ENCODE assay signal across 7 mouse cellular contexts in genomic region chr4:130662305-130662704, GRCm38 (mm10). TPM values are rescaled to one million over a fixed set of nuclear protein-coding genes. Genes with fewer than 3 reads are reported as not detected.
DNase-seq lines count a peak whose midpoint lies in the region; ATAC-seq and TF ChIP-seq lines count a peak whose summit lies in the region.
"Not testable (repeated sequence)": the region's sequence is repeated elsewhere in the genome, so short reads cannot be mapped to it uniquely, and the experiment has no call there.

No protein-coding gene starts in this region.

- TF ChIP-seq EP300 in MEL (IDR thresholded peaks at IDR 0.05; ENCODE audit: low read depth in 1 of 2, low read length in 2 of 2); liver, postnatal 0 days (IDR thresholded peaks at IDR 0.05; ENCODE audit: low read depth): not testable (repeated sequence)

- not testable (repeated sequence) for H3K4me1 ChIP-seq in MEL (ENCODE audit: control insufficient read depth in 1 of 2, insufficient read depth in 2 of 2, low read length in 2 of 2); hindbrain, postnatal 0 days (ENCODE audit: insufficient read depth, low read length); midbrain, postnatal 0 days (ENCODE audit: insufficient read depth, low read length)
- H3K4me1 ChIP-seq in forebrain, embryonic 10.5 days, result peaks cover 32% of the 10 kb centered on the region
- peaks cover 16% of the 10 kb centered on the region for H3K4me1 ChIP-seq in heart, embryonic 12.5 days (replicated peaks)
- peaks cover 16% of the 10 kb centered on the region for H3K4me1 ChIP-seq in limb, embryonic 13.5 days
- H3K4me1 ChIP-seq in liver, postnatal 0 days (ENCODE audit: insufficient read depth), result peaks cover 24% of the 10 kb centered on the region

- not testable (repeated sequence) for TF ChIP-seq POLR2A in MEL (IDR thresholded peaks at IDR 0.05; ENCODE audit: control insufficient read depth in 1 of 2, insufficient read depth in 1 of 2, low read depth in 1 of 2, low read length in 2 of 2, poor library complexity in 1 of 2)

- not testable (repeated sequence) for H3K27me3 ChIP-seq in MEL (ENCODE audit: control insufficient read depth in 1 of 2, insufficient read depth in 2 of 2, low read length in 2 of 2); forebrain, embryonic 10.5 days (ENCODE audit: poor library complexity, severe bottlenecking); heart, embryonic 12.5 days (replicated peaks); hindbrain, postnatal 0 days (ENCODE audit: insufficient read depth, low read length); limb, embryonic 13.5 days; liver, postnatal 0 days (ENCODE audit: insufficient read depth, low read length); midbrain, postnatal 0 days (ENCODE audit: insufficient read depth, low read length)

- ATAC-seq in heart, embryonic 12.5 days (ENCODE audit: insufficient number of reproducible peaks, low FRiP score); hindbrain, postnatal 0 days; limb, embryonic 13.5 days (ENCODE audit: low FRiP score, low read depth); liver, postnatal 0 days; midbrain, postnatal 0 days (ENCODE audit: low FRiP score): not testable (repeated sequence)

- peaks cover 0 to 22% of the 10 kb centered on the region in 2 experiments; a peak in 3 of 4 replicates for H3K36me3 ChIP-seq in MEL (ENCODE audit: control insufficient read depth in 1 of 2, insufficient read depth in 2 of 2, low read length in 2 of 2)
- H3K36me3 ChIP-seq in forebrain, embryonic 10.5 days (replicated peaks), result peaks cover 21% of the 10 kb centered on the region
- H3K36me3 ChIP-seq in heart, embryonic 12.5 days; hindbrain, postnatal 0 days (ENCODE audit: insufficient read depth, low read length); limb, embryonic 13.5 days; liver, postnatal 0 days (replicated peaks; ENCODE audit: insufficient read depth, low read length); midbrain, postnatal 0 days (ENCODE audit: insufficient read depth, low read length): not testable (repeated sequence)

- H3K9ac ChIP-seq in MEL (ENCODE audit: control insufficient read depth, low read depth, low read length, poor library complexity, severe bottlenecking), result peak overlapping the region; percentile 64; the same call in 1 of the 2 replicates
- not testable (repeated sequence) for H3K9ac ChIP-seq in heart, embryonic 12.5 days; hindbrain, postnatal 0 days (replicated peaks; ENCODE audit: low read length); limb, embryonic 13.5 days; liver, postnatal 0 days (replicated peaks); midbrain, postnatal 0 days (replicated peaks; ENCODE audit: low read length, poor library complexity, severe bottlenecking)

- peak overlapping the region; percentile 54; the same call in 1 of the 2 replicates for H3K4me2 ChIP-seq in heart, embryonic 12.5 days
- not testable (repeated sequence) for H3K4me2 ChIP-seq in hindbrain, postnatal 0 days (ENCODE audit: low read depth, low read length); midbrain, postnatal 0 days (ENCODE audit: low read depth, low read length, poor library complexity, severe bottlenecking)
- H3K4me2 ChIP-seq in limb, embryonic 13.5 days (replicated peaks), result peak overlapping the region; percentile 86; the same call in 1 of the 2 replicates
- H3K4me2 ChIP-seq in liver, postnatal 0 days (ENCODE audit: low read depth, low read length), result peak overlapping the region; percentile 74

- not testable (repeated sequence) for DNase-seq in MEL (ENCODE audit: low read depth, low spot score); forebrain, embryonic 10.5 days (ENCODE audit: extremely low spot score, low spot score); hindbrain, postnatal 0 days (ENCODE audit: low spot score); liver, postnatal 0 days; midbrain, postnatal 0 days (ENCODE audit: low spot score)

- H3K9me3 ChIP-seq in MEL (replicated peaks; ENCODE audit: insufficient read depth, low read length); forebrain, embryonic 10.5 days; heart, embryonic 12.5 days (replicated peaks); hindbrain, postnatal 0 days (ENCODE audit: low read length); limb, embryonic 13.5 days; liver, postnatal 0 days (ENCODE audit: low read length); midbrain, postnatal 0 days (ENCODE audit: low read length): not testable (repeated sequence)

- not testable (repeated sequence) for H3K27ac ChIP-seq in MEL (ENCODE audit: control insufficient read depth, low read depth, low read length); heart, embryonic 12.5 days (ENCODE audit: poor library complexity, severe bottlenecking); limb, embryonic 13.5 days; midbrain, postnatal 0 days (ENCODE audit: low read depth, low read length)
- H3K27ac ChIP-seq in forebrain, embryonic 10.5 days, result 0 out of 2 replicates have a peak overlapping the region, but pooled peaks have one; percentile 99
- peak overlapping the region; percentile 97; the same call in 1 of the 2 replicates for H3K27ac ChIP-seq in hindbrain, postnatal 0 days
- peak overlapping the region; percentile 98 for H3K27ac ChIP-seq in liver, postnatal 0 days (ENCODE audit: low read depth)

- not testable (repeated sequence) for TF ChIP-seq RAD21 in MEL (IDR thresholded peaks at IDR 0.05; ENCODE audit: low read depth, low read length)

- peaks cover 37% of the 10 kb centered on the region for H3K79me2 ChIP-seq in MEL (ENCODE audit: control insufficient read depth, insufficient read depth, low read length, poor library complexity)

- WGBS in forebrain, embryonic 10.5 days, result 100% methylated on average over 1 of the region's 1 CpGs
- 80% methylated on average over 1 of the region's 1 CpGs for WGBS in heart, embryonic 12.5 days
- WGBS in hindbrain, postnatal 0 days, result 92% methylated on average over 1 of the region's 1 CpGs
- WGBS in limb, embryonic 13.5 days, result 67% methylated on average over 1 of the region's 1 CpGs
- 80% methylated on average over 1 of the region's 1 CpGs for WGBS in liver, postnatal 0 days (ENCODE audit: insufficient replicate concordance)
- WGBS in midbrain, postnatal 0 days, result 67% methylated on average over 1 of the region's 1 CpGs

- TF ChIP-seq CTCF in MEL (IDR thresholded peaks at IDR 0.05 in 2 of 3, conservative IDR thresholded peaks at IDR 0.05 in 1 of 3; ENCODE audit: control insufficient read depth in 1 of 3, insufficient read depth in 1 of 3, low read depth in 2 of 3, low read length in 3 of 3, poor library complexity in 1 of 3, severe bottlenecking in 1 of 3); hindbrain, postnatal 0 days (IDR thresholded peaks at IDR 0.05; ENCODE audit: low read depth); liver, postnatal 0 days (IDR thresholded peaks at IDR 0.05; ENCODE audit: low read depth): not testable (repeated sequence)
- TF ChIP-seq CTCF in midbrain, postnatal 0 days (IDR thresholded peaks at IDR 0.05), result peak; percentile 11; the same call in 1 of the 2 replicates

- peak overlapping the region in 1 of 2 experiments; percentile 93; a peak in 2 of 4 replicates for H3K4me3 ChIP-seq in MEL (ENCODE audit: control insufficient read depth in 1 of 2, insufficient read depth in 1 of 2, low read depth in 2 of 2, low read length in 2 of 2)
- peak overlapping the region; percentile 93; the same call in 1 of the 2 replicates for H3K4me3 ChIP-seq in forebrain, embryonic 10.5 days
- not testable (repeated sequence) for H3K4me3 ChIP-seq in heart, embryonic 12.5 days; hindbrain, postnatal 0 days (ENCODE audit: low read length); midbrain, postnatal 0 days (ENCODE audit: low read depth, low read length)
- peak overlapping the region; percentile 75; the same call in 1 of the 2 replicates for H3K4me3 ChIP-seq in limb, embryonic 13.5 days
- peak overlapping the region; percentile 98 for H3K4me3 ChIP-seq in liver, postnatal 0 days (ENCODE audit: low read depth, low read length)

RNA-seq across cellular contexts. Expression of gene Pum1, which starts 0.8 kb away (rescaled TPM):
- 31.9 and 35.8 TPM in 2 replicates for total RNA-seq in MEL (2012; rRNA removed)
- 10 to 100 TPM; 36.1 to 46.2 TPM for polyA plus RNA-seq in MEL (2012; ENCODE audit: insufficient read depth in 1 of 2, insufficient read length in 2 of 2, low read depth in 1 of 2, low replicate concordance in 2 of 2, missing spikeins in 1 of 2)
- polyA plus RNA-seq in forebrain, embryonic 10.5 days (2016; fragmentation: Nextera tagmentation; extraction: Ambion mirVana), result 121 and 126 TPM in 2 replicates
- 68.7 and 70.2 TPM in 2 replicates for polyA plus RNA-seq in heart, embryonic 12.5 days (2016; fragmentation: Nextera tagmentation; extraction: Ambion mirVana)
- 78.0 and 84.4 TPM in 2 replicates for total RNA-seq in hindbrain, postnatal 0 days (2014; rRNA removed)
- polyA plus RNA-seq in hindbrain, postnatal 0 days (2015; fragmentation: Nextera tagmentation; extraction: Ambion mirVana), result 61.9 and 64.9 TPM in 2 replicates
- 105 and 116 TPM in 2 replicates for polyA plus RNA-seq in limb, embryonic 13.5 days (2015; fragmentation: Nextera tagmentation; extraction: Ambion mirVana)
- 14.8 and 16.7 TPM in 2 replicates for polyA plus RNA-seq in liver, postnatal 0 days (2015; fragmentation: Nextera tagmentation; extraction: Ambion mirVana)
- total RNA-seq in midbrain, postnatal 0 days (2014; rRNA removed), result 84.1 and 87.2 TPM in 2 replicates
- 68.9 and 73.6 TPM in 2 replicates for polyA plus RNA-seq in midbrain, postnatal 0 days (2015; fragmentation: Nextera tagmentation; extraction: Ambion mirVana)
